Mouse (Mus musculus): ENCODE results near the gene Zfp276.
"Not testable (repeated sequence)": the region's sequence is repeated elsewhere in the genome, so short reads cannot be mapped to it uniquely, and the experiment has no call there.

Zfp276 gene

DNA sequence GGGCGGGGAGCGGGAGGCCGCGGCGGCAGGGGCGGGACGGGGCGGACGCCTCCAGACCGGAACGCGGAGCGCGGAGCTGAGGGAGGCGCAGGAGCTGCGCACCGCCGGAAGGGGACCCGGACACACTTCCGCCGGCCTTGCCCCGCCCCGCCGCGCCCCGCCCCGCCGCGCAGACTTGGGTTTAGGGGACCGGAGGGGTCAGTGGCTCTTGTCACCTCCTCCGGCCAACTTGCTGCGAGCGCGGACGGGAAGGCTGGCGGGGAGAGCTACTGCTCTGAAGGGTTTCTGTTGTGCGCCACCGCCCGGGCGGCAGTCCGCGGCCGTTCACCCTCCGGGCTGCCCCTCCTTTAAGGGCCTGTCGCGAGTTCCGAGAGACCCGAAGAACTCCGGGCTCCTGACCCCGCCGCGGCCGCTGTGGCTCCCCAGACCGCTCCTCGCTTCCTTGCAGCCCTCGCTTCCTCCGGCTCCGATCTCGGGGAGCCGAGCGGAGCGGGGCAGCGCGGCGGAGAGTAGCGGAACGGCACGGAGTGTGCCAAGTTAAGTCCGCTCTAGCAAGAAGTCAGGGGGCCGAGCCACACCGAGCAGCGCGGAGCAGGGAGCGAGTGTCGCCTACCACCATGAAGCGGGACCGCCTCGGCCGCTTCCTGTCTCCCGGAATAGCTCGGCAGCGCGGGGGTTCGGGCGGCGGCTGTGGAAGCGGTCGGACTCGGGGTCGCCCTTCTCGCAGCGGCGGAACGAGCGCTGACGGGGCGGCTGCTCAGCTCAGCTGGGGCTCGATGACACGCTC, at the start of gene Zfp276, which contains the start of gene Vps9d1:
Gene Zfp276 (plus strand): TSS at position 97 of the 787 bp plus-strand sequence.
Gene Vps9d1 (minus strand): TSS at position 250 of the 787 bp plus-strand sequence.
- DNase-seq (ENCODE audit: low spot score in 2 of 2) = peak; percentile 68 to 85

DNA sequence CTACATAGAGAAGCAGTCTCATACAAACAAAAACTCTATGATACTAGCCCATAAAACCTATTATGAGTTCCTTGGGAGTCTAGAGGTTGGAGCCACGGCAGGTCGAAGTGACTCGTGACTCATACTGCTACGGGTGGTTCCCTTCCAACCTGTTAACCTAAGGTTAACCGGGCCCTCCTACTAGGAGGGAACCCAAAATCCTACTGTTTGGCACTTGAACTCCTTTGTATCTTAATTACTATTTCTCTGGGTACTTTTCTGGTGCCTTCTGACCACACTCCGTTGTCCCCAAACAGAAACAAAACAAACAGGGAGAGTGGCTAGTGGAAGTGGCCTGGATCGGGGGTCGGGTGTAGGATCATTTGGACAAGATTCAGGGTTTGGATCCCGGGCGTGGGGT, 42.1 kb upstream of the Zfp276 start:
- no peak for DNase-seq (ENCODE audit: low spot score in 2 of 2)

DNA sequence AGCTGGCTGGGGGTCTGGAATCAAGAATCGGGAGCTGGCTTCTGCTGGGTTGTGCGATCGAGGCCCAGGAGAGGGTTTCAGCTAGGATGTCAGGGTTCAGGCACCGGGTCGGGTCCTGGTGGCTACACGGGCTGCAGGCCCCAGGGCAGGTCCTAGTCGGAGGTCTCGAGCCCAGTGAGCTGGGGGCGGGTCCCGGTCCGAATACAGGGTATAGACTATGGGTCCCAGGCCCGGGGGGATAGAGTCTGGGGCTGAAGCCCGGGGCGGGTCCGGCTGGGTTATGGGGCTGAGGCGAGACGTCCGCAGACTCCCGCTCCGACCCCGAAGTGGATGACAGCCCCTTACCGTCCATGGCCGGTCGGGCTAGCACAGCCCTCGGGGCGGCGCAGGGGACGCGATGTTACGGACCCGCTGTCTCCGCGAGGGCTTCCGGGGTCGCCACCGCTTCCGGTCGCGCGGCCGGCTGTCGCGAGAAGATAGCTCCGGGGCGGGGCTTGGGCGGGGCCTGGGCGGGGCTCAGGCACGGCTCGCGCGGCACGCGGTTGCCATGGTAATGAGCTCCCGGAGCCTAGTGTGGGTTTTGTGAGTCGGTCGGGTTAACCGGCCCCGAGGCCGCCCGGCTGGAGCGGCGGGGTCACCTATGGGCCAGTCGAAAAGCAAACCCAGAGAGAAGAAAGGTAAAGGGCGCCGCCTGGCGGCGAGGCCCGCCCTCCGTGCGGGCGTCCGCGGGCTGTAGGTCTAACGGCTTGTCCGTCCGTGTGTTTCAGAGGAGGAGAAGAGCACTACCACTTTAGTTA, 41.5 kb upstream of the Zfp276 start, which contains the start of the genes Chmp1a and Spata33:
Gene Chmp1a (minus strand): TSS at position 443 of the 797 bp plus-strand sequence.
Gene Spata33 (plus strand): TSS at position 512 of the 797 bp plus-strand sequence.
- peak; percentile 88 for DNase-seq (ENCODE audit: low spot score in 2 of 2)

DNA sequence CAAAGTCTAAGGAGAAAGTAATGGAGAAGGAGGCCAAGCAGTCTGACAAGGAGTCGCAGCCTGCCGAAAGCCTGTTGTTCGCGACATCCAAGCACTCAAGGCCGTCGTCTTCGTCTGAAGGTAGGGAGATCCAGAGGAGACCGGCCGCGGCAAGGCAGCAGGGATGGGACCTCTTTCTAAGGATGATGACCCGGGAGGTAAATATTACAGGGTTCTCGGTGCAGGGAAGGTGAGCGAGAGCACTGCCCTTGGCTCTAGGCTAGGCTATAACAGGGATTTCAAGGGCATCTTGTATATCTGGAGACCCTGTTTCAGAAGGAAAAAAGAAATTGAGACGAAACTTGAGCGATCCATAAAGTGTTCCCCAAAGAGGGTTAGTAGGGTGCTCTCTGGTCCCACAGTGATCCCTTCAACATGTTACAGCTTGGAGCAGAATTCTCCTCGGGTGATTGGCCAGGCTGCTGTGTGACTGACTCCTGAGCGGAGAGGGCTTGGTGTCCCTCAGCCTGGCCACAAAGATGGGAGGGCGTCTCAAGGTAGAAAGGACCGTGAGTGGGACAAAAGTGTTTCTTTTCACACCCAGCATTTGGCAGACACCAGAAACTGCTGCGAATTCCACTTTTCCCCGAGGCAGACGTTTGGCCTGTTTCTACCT, 40.8 kb upstream of the Zfp276 start:
- DNase-seq (ENCODE audit: low spot score in 2 of 2) = no peak

DNA sequence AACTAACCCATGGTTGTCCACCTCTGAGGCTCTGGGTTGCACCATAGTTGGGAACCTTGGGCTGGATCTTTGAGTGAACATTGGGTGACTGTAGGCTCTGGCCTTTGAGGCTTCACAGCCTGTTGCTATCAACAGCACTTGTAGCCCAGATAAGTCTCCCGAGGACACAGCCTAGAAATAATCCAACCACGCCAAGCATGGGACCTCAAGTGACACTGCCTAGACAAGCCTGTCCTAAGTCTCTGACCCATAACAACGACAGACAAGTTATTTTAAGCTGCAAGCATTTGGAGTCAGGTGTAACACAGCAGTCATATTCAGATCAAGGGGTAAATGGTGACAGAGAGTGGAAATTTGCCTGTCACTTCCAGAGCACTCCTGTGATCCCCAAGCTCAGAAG, 38.6 kb upstream of the Zfp276 start:
- DNase-seq (ENCODE audit: low spot score in 2 of 2) = no peak

DNA sequence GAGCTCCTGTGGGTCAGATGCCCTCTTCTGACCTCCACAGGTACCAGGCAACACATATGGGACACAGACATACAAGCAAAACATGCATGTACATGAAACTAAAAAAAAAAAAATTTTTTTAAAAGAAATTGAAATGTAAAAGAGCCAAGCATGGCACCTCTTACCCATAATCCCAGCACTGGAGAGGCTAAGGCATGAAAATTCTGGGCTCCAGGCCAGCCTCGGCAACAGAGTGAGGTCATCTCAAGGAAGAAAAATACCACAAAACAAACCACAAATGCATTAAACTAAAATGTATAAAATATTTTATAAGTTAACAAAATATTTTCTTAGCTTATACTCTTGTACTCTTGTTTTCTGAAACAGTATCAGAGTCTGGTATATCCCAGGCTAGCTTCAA, 33.1 kb upstream of the Zfp276 start:
- DNase-seq (ENCODE audit: low spot score in 2 of 2) = no peak

DNA sequence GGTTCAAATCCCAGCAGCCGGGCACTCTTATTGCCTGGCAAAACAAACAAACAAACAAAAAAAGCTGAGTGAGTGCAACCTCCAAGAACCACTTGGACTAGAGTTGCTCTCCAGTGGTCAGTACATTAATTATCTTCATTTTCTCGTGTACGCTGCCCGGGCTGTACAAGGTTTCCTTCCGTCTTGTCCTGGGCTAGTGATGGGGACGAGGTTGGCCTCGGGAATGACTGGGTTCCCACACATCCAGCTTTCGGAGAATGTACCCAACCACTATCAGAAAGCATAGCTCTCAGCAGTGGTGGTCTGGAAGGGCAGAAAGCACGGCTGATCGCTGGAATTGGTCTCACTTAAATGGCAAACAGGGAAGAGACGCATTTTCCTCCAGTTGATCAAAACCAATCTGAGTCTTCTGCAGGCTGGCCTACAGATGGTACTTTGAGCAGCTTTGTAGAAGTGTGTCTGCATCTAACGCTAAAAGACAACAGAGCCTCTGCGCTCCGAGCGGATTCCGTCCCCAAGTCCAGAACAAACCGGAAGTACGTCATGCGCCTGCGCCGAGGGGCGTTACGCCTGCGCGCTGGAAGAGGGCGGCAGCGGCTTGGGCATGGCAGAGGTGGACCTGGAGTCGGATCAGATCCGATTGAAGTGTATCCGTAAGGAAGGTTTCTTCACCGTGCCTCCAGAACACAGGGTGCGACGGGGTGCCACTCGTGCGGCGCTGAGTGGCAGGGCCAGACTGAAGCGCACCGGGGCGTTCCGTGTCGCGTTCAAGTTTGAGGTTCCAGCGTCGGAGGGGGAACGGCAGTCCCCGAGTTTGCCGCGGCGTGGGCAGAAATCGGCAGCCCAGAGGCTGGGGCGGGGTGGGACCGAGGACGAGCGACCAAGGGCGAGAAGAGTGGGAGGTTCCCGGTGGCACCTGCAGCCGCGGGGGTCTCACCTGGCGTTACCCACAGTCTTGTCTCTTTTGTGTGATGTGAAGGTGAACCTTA, 29.4 kb upstream of the Zfp276 start, which contains the start of gene Cdk10:
Gene Cdk10 (plus strand): TSS at position 565 of the 989 bp plus-strand sequence.
- DNase-seq (ENCODE audit: low spot score in 2 of 2) = peak; percentile 79 to 89

DNA sequence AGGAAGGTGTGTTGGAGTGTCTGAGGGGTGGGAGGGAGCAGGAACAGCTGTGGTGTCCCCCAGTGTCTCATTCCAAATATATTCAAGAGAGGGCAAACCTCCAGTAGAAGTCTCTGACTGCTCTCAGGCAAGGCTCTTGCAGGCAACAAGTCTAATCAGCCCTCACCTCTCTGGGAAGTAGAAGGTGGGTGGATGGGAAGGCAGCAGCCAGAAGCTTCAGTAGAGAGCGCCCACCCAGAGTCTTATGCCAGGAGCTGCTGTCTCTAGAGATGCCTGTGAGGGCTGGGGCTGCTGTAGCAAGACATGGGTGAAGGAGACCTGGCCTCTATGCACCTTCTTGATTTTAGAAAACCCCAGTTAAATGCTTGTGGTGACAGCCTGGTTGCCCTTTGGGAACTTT, 25.6 kb upstream of the Zfp276 start:
- no peak for DNase-seq (ENCODE audit: low spot score in 2 of 2)

DNA sequence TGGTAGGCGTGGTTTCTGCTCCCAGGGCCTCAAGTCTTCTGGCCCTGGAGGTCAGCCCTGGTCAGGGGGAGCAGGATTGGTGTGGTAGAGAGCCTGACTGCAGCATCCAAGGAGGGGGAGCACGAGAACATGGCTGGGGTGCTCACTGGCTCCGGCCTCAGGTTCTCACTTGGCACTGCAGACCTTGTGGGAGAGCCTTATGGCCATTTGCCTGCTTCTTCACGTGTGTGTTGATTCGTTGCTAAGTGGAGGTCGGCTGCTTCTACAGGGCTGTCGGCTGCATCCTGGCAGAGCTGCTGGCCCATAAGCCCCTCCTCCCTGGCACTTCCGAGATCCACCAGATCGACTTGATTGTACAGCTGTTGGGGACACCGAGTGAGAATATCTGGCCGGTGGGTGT, 23.7 kb upstream of the Zfp276 start:
- not testable (repeated sequence) for DNase-seq (ENCODE audit: low spot score in 2 of 2)

DNA sequence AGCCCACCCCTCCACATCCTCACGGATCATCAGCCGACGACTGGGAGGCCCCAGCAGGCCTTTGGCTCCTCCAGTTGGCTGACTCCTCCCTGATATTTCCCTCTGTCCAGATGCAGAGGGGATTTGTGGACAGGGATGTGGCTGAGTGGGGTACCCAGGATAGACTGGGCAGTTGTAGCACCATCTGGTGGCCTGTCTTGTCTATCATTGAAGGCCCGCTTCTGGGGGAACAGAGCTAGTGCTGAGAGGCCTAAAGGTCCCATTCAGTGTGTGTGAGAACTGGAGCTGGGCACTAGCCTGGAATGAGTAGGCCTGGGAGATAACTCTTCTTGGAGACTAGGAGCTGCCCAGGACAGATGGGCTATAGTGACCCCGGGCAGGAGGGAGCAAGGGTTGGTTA, 22.3 kb upstream of the Zfp276 start:
- no peak for DNase-seq (ENCODE audit: low spot score in 2 of 2)

DNA sequence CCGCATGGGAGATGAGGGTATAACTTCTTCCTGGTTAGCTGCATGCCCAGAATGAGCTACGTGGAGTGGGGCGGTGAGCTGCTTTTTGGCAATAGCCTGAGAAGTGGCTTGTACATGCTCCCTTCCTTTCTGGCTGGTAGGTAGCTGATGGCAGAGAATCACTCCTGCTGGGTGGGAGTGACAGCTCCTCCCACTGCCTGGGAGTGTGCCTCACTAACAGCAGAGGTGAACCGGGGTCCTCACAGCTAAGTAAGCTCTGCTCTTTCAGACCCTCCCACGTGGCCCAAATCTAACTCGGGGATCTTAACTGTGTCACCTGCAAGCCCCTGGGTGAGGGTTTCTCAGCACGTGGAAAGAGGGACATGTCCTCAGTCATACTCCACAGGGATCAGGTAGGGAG, 21.4 kb upstream of the Zfp276 start:
- no peak for DNase-seq (ENCODE audit: low spot score in 2 of 2)

DNA sequence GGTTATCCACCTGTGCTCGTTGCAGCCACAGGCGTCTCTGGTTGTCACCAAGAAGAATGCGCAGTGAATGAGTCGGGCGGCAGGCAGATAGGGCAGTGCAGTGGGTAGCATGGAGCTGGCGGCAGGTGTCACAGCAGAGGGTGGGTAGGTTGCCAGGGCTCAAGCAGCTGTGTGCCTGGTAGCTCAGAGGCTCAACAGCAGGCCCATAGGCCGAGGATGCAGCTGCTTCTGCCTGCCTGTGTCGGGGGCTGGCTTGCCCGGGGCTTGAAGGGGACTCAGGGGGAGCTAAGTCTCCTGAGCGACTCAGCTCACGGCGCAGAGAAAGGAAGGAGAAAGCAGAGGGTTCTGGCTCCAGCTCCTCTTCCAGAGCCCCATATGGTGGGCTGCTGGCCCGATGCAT, 20.7 kb upstream of the Zfp276 start:
- DNase-seq (ENCODE audit: low spot score in 2 of 2) = no peak

DNA sequence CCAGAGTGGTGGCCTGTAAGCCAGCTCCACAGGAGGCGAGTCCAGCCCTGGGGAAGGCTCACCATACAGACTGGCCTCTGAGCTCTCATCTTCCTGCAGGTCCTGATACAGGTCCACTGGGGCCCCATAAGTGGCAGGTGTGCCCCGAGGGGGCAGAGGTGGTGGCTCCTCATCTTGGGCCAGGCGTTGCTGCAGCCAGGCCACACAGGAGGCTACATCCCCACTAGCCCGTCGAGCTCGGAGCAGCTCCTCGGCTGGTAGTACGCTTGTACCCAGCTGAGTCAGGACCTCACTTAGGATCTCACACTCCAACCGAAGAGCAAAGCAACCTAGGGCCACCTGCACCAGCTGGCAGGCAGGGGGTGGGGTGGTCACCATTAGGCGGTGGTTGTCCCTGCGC, 20.2 kb upstream of the Zfp276 start:
- no peak for DNase-seq (ENCODE audit: low spot score in 2 of 2)

DNA sequence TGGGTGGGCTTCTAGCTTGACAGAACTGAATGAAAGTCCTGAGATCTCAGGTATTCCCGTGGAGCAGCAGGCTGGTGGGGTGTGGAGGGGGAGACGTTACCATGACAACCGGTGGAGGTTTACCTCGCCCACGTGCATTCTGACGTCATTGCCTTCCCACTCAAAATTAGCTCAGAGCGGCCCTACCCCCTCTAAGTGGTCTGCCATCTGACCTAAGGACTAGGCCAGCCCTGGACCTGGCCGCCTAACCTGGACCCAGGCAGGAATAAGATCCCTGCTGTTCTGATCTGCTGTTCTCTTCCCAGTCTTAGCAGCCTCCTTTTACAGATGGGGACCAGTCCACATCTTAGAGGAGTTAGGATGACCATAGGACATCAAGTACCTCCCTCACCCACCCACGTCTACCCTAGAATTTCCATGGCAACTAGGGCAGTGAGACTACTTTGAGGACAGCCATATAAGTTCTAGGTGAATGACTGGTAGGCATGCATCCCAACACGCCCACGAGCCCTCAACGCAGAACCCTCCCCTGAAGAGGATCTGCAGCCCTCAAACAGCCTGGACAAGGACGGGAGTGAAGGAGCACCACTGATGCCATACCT, 19.0 kb upstream of the Zfp276 start:
- DNase-seq (ENCODE audit: low spot score in 2 of 2) = peak; percentile 79 to 81

DNA sequence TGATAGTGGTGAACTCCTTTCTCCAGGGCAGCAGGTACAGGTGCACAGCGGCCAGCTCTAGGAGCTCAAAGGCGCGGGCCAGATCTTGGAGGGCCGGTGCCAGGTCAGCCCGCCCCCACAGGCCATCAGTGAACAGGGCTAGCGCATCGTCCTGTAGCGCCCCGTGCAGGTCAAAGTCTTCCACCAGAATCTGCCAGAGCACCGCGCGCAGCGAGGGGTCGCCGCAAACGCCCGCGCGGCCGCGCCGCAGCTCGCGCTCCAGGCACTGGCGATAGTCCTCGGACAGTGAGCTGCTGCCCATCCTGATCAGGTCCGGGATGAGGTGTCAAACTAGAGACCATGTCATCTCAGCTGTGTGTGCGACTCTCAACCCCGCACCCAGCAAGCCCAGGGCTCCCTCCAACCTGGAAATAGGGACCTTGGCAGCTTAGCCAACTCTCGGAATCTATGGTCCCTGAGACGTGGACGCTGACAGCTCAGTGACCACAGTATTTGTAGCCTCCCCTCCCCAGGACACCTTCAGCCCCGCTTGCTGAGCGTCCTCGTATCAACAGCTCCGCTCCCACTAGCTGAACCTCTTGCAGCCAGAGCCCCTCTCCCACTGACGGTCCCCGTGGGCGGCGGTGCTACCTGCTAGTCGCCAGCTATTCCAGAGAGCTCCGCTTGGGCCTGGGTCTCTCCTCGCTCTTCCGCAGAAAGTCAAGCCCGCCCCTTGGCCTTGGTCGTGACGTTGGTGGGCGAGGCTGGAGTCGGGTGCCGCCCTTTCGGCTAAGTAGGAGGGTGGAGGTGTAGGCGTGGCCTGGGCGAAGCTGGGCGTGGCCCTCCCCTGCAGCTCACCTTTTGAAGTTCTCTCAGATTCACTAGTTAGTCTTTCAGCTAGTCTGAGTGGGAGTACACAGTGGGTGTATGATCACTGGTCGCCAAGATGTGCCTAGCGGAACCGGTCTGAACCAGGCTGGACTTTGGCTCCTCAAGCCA, 18.2 kb upstream of the Zfp276 start, which contains the start of gene Spata2l:
Gene Spata2l (minus strand): TSS at position 714 of the 978 bp plus-strand sequence.
- DNase-seq (ENCODE audit: low spot score in 2 of 2) = peak; percentile 79 to 83

DNA sequence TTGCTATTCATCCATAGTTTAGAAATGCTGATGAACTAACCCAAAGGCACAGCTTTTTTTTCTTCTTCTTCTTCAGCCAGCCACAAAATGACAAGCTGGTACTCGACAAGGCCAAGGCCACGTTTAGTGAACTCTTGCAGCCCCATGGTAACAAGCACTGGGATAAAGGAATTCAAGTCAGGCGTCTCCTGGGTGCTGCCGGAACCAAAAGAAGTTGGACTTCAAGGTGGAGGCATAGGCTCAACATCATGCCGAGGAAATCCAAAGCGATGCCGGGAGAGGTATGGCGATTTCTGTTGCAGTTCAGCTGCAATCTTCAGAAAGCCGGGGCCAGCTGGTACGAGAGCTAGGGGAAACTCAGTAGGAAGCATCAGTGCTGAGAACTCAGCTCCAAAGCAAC, 14.6 kb upstream of the Zfp276 start:
- no peak for DNase-seq (ENCODE audit: low spot score in 2 of 2)

DNA sequence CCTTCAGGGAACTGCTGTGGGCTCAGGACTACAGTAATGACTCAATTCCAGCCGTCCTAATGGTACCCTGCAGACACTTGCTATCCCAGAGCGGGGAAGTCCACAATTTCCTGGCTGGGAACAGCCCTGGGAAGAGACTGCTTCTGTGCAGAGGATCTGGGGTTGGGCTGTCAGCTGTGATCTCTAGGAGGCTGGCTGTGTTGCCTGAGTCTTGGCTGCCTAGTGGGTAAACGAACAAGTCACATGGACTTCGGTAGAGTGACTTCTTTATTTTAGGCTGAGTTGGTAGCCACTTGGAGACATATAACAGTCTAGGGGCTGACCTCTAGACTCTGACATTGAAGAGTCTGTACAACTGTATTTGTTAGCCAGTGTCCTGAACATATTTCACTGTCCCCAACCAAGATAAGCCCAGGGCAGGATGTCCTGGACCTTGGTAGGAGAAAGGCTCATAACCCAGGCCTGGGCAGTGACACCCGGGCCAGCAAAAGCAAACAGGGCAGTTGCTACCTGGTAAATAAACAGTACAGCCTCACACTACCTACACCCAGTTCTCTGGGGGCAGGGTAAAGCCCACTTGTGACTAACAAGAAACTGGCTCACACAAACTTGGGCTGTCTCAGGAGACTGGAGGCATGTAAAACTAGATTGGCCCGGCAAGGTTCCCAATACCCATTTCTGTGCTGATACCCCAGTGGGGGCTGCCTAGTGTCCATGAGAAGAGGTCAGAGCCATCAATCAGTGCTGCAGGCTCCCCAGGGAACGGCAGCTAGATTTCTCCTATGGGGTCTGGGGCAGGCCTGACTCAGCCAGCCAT, 11.7 kb upstream of the Zfp276 start:
- DNase-seq (ENCODE audit: low spot score in 2 of 2) = no peak

DNA sequence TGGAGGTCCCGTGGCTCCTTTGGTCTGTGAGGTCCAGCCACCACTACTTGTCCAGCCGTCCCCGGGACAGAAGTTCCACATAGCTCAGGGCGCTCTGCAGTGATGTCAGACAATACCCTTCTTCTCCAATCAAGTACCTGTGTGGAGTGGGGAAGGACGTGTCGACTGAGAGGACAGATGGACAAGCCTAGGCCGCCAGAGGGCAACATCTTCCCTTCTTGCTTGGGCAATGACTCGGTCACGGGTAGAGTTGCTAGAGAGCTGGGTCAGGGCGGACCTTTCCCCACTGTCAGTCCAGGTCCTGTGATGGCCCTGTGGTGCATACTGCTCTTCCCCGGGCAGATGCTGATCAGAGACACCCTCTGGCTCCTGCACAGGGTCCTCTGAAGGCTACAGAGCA, 10.9 kb upstream of the Zfp276 start:
- no peak for DNase-seq (ENCODE audit: low spot score in 2 of 2)
